Mouse (Mus musculus): Measurements from ENCODE around the gene C1qtnf1. TPM values are rescaled to one million over a fixed set of nuclear protein-coding genes. Genes with fewer than 3 reads are reported as not detected.

Gene C1qtnf1
- total RNA-seq, 2 experiments from 2014 or later = 3.9 to 5.3 TPM

- no peak for DNase-seq (ENCODE audit: low spot score in 2 of 2)
Measured at GRCm38 (mm10) chr11:118410073-118410444, 17.9 kb upstream of the C1qtnf1 start.

GRCm38 (mm10) chr11:118410479-118410878 lies 17.5 kb upstream of the C1qtnf1 start:
- no peak for DNase-seq (ENCODE audit: low spot score in 2 of 2)

- no peak for DNase-seq (ENCODE audit: low spot score in 2 of 2)
Measured at GRCm38 (mm10) chr11:118411271-118411670, 16.7 kb upstream of the C1qtnf1 start.

- no peak for DNase-seq (ENCODE audit: low spot score in 2 of 2)
Measured at GRCm38 (mm10) chr11:118412601-118413000, 15.4 kb upstream of the C1qtnf1 start.

GRCm38 (mm10) chr11:118413055-118413454 lies 14.9 kb upstream of the C1qtnf1 start:
- no peak for DNase-seq (ENCODE audit: low spot score in 2 of 2)

GRCm38 (mm10) chr11:118414270-118414669 lies 13.7 kb upstream of the C1qtnf1 start:
- DNase-seq (ENCODE audit: low spot score in 2 of 2) = no peak

- DNase-seq (ENCODE audit: low spot score in 2 of 2) = no peak
Measured at GRCm38 (mm10) chr11:118415630-118416029, 12.4 kb upstream of the C1qtnf1 start.

- DNase-seq (ENCODE audit: low spot score in 2 of 2) = no peak
Measured at GRCm38 (mm10) chr11:118416046-118416445, 12.0 kb upstream of the C1qtnf1 start.

GRCm38 (mm10) chr11:118417496-118417895 lies 10.5 kb upstream of the C1qtnf1 start:
- no peak for DNase-seq (ENCODE audit: low spot score in 2 of 2)

- DNase-seq (ENCODE audit: low spot score in 2 of 2) = no peak
Measured at GRCm38 (mm10) chr11:118418442-118418833, 9.6 kb upstream of the C1qtnf1 start.

GRCm38 (mm10) chr11:118418834-118419504 lies 9.0 kb upstream of the C1qtnf1 start, which contains the start of gene Cant1:
TSS of gene Cant1 (minus strand) at chr11:118419086.
- peak; percentile 97 to 99 for DNase-seq (ENCODE audit: low spot score in 2 of 2)

GRCm38 (mm10) chr11:118420261-118420660 lies 7.7 kb upstream of the C1qtnf1 start:
- no peak for DNase-seq (ENCODE audit: low spot score in 2 of 2)

GRCm38 (mm10) chr11:118423266-118423971 lies 4.6 kb upstream of the C1qtnf1 start:
- peak; percentile 79 to 91 for DNase-seq (ENCODE audit: low spot score in 2 of 2)

- DNase-seq (ENCODE audit: low spot score in 2 of 2) = no peak
Measured at GRCm38 (mm10) chr11:118424621-118425335, 3.2 kb upstream of the C1qtnf1 start.

- no peak for DNase-seq (ENCODE audit: low spot score in 2 of 2)
Measured at GRCm38 (mm10) chr11:118426765-118427164, 1.2 kb upstream of the C1qtnf1 start.

- no peak for DNase-seq (ENCODE audit: low spot score in 2 of 2)
Measured at GRCm38 (mm10) chr11:118427266-118427779, 680 bp upstream of the C1qtnf1 start.

GRCm38 (mm10) chr11:118428460-118428868 lies 461 bp downstream of the C1qtnf1 start:
- DNase-seq (ENCODE audit: low spot score in 2 of 2) = no peak

- DNase-seq (ENCODE audit: low spot score in 2 of 2) = no peak
Measured at GRCm38 (mm10) chr11:118428944-118429709, 1.1 kb downstream of the C1qtnf1 start.

- no peak for DNase-seq (ENCODE audit: low spot score in 2 of 2)
Measured at GRCm38 (mm10) chr11:118430291-118430885, 2.4 kb downstream of the C1qtnf1 start.

GRCm38 (mm10) chr11:118431100-118431948 lies 3.3 kb downstream of the C1qtnf1 start:
- no peak for DNase-seq (ENCODE audit: low spot score in 2 of 2)
